Mouse (Mus musculus) brain, embryonic 14.5 days (tissue): ENCODE measurements around the gene Tbc1d20.

Source experiments
- CTCF ChIP-seq: fragments of 200-500 bp; IDR thresholded peaks from 2 replicates; pipeline ENCODE4 v1.5.1; 2012; ENCODE audit warnings: inconsistent platforms, mild to moderate bottlenecking, moderate library complexity, borderline replicate concordance; ENCODE audit not compliant: insufficient read depth, insufficient read length; ENCODE audit errors: extremely low read depth
- POLR2A ChIP-seq: fragments of 200-500 bp; IDR thresholded peaks from 2 replicates; pipeline ENCODE4 v1.6.1; 2012; ENCODE audit warnings: mild to moderate bottlenecking, inconsistent platforms, borderline replicate concordance; ENCODE audit not compliant: poor library complexity, insufficient read depth, insufficient read length, severe bottlenecking; ENCODE audit errors: extremely low read depth

GRCm38 (mm10) chr2:152361193-152361592 is 67.6 kb downstream of the Tbc1d20 start:
- TF ChIP-seq CTCF (no peak), POLR2A (no peak)
